Mouse (Mus musculus) bone marrow macrophage, adult 2 months (primary cell): Measurements from ENCODE around the gene Rom1.

ENCODE experiments used
- CTCF ChIP-seq: IDR thresholded peaks from 2 replicates; pipeline ENCODE4 v1.5.1; 2012; ENCODE audit warnings: low read depth, mild to moderate bottlenecking, low read length, moderate library complexity
- POLR2A ChIP-seq: IDR thresholded peaks from 2 replicates; pipeline ENCODE4 v1.6.1; 2012; ENCODE audit warnings: mild to moderate bottlenecking, low read depth, low read length, borderline replicate concordance

DNA sequence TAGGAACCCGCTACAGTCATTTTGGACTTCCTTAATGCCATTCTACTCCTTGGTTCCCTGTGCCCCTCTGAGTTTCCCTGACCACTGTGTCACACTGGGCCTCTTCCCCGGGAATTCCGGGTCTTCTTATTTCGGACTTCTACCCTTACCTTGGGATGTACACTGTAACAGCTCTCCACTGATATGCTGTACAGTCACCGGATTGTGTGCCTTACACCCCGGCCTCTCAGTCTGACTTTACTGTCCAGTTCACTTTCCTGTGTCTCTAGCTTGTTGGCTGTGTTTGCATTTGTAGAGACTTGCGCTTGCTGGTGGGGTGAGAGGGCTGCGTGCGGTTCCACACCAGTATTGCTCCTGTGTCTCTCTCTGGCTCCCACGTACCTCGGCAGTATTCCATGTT lies 961 bp upstream of the Rom1 start:
- no peak for TF ChIP-seq POLR2A
- TF ChIP-seq CTCF = no peak
